Mouse (Mus musculus) heart, postnatal 0 days (tissue): ENCODE data around the gene Gnai3. TPM values are rescaled to one million over a fixed set of nuclear protein-coding genes. Genes with fewer than 3 reads are reported as not detected.

Experiments used
- ATAC-seq: fragments of 200-750 bp; cut with Nextera tagmentation; 2 replicates; pipeline ENCODE4 v1.8.0; 2017; ENCODE audit warnings: low read depth, moderate number of reproducible peaks, moderate library complexity; ENCODE audit not compliant: insufficient read depth
- DNase-seq: peaks from one replicate; pipeline ENCODE4 v3.0.0-alpha.2; 2016; ENCODE audit warnings: low spot score
- H3K27ac ChIP-seq: fragments of 300-500 bp; sonication (generic); 2 replicates; pipeline ENCODE4 v1.5.1; 2014; ENCODE audit warnings: low read depth, mild to moderate bottlenecking
- H3K27me3 ChIP-seq: fragments of 300-500 bp; sonication (generic); 2 replicates; pipeline ENCODE4 v1.6.1; 2014; ENCODE audit warnings: low read length, mixed read lengths; ENCODE audit not compliant: control insufficient read depth, insufficient read depth
- H3K36me3 ChIP-seq: fragments of 300-500 bp; sonication (generic); replicated peaks from 2 replicates; pipeline ENCODE4 v1.6.1; 2014; ENCODE audit warnings: low read length, mixed read lengths; ENCODE audit not compliant: control insufficient read depth, insufficient read depth
- H3K4me1 ChIP-seq: fragments of 300-500 bp; sonication (generic); 2 replicates; pipeline ENCODE4 v1.6.1; 2014; ENCODE audit warnings: antibody characterized with exemption; ENCODE audit not compliant: control insufficient read depth, insufficient read depth
- H3K4me2 ChIP-seq: fragments of 300-500 bp; sonication (generic); 2 replicates; pipeline ENCODE4 v1.6.1; 2014; ENCODE audit warnings: low read depth, mild to moderate bottlenecking, low read length, moderate library complexity
- H3K4me3 ChIP-seq: fragments of 300-500 bp; sonication (generic); 2 replicates; pipeline ENCODE4 v1.5.1; 2014; ENCODE audit warnings: low read depth, low read length
- H3K9ac ChIP-seq: fragments of 300-500 bp; sonication (generic); replicated peaks from 2 replicates; pipeline ENCODE4 v1.6.1; 2014; ENCODE audit warnings: low read depth, low read length, mixed read lengths
- H3K9me3 ChIP-seq: fragments of 300-500 bp; sonication (generic); replicated peaks from 2 replicates; pipeline ENCODE4 v1.6.1; 2016; ENCODE audit warnings: low read length; ENCODE audit not compliant: control insufficient read depth
- CTCF ChIP-seq: IDR thresholded peaks from 2 replicates; pipeline ENCODE4 v1.5.1; 2016; ENCODE audit warnings: antibody characterized with exemption, control low read depth, low read depth
- EP300 ChIP-seq: IDR thresholded peaks from 2 replicates; pipeline ENCODE4 v1.6.1; 2016; ENCODE audit warnings: antibody characterized with exemption, low read depth
- WGBS: fragments of 180-500 bp; shearing (Covaris S2); extraction: QIAGEN DNeasy Blood & Tissue Kit; methylation state at CpG from one replicate; pipeline ENCODE4 v1.1.7; 2014; 5-methylcytosine and 5-hydroxymethylcytosine counted together
- polyA plus RNA-seq: library from polyadenylated mRNA; unstranded; fragments of >200 nt; fragmentation: Nextera tagmentation; extraction: Ambion mirVana; gene quantifications from 2 replicates; pipeline ENCODE4 v1.2.1, GENCODE M21; 2015
- total RNA-seq: library from RNA; depleted of rRNA; stranded (reverse); fragments of >200 nt; gene quantifications from 2 replicates; pipeline ENCODE4 v1.2.3, GENCODE M21; 2014; ENCODE audit warnings: low replicate concordance

The Gnai3 gene
- total and polyA plus RNA-seq, 2 experiments from 2014 or later = 30.2 to 35.8 TPM

DNA sequence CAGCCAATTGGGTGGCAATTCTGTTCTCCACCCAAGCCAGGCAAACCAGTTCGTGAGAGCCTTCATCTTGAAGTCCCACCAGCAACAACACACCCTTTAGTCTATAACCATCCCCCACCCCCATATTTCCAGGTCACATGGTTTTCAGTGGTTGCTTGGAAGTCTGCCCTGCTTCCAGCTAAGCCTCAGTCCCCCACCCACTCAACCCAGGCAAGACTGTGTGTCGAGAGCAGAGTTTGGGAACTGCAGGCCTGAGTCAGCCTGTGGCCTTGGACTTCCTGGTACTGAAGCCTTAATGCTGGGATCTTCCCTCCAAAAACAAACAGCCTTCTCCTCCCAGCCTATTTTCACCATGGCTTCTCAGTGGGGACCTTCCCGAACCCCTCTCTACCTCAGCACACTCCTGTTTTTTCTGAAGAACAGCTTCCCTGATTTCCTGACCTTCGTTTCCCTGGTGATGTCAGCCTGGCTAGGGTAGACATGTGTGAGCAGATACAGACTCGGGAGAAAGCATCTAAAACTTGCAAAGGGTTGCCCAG, 57.0 kb downstream of the Gnai3 start:
- TF ChIP-seq EP300 (no peak), CTCF (no peak)
- H3K27ac ChIP-seq = no peak overlapping the region
- peaks cover 18% of the 10 kb centered on the region for H3K4me1 ChIP-seq
- WGBS = 38% methylated on average over 5 of the region's 5 CpGs
- ATAC-seq (no peak), DNase-seq (no peak)
- H3K36me3 ChIP-seq = no peaks in the 10 kb centered on the region
- H3K4me3 ChIP-seq = no peak overlapping the region
- no peak overlapping the region for H3K9ac ChIP-seq
- no peaks in the 10 kb centered on the region for H3K9me3 ChIP-seq
- no peaks in the 10 kb centered on the region for H3K27me3 ChIP-seq
- H3K4me2 ChIP-seq = no peak overlapping the region

DNA sequence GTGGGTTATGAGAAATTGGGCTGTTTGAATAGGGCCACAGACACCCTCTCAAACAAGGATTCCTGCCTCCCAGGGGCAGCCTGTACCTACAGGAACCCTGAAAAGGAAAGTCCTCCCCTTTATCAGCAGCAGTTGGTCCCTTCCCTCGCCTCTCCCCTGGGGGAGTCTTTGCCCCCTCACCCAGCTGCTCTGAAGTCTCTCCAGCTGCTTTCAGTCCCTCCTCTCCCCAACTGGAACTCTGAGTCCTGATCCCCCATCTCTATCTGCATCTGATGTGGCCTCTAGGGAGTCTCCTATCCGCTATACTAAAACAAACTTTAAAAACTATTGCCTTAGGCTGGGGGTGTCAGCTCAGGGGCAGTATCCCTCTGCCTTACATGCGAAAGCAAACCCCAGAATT, 58.6 kb downstream of the Gnai3 start:
- DNase-seq = no peak
- Histone ChIP-seq H3K36me3 (no peaks in the 10 kb centered on the region), H3K27ac (no peak overlapping the region), H3K9me3 (no peaks in the 10 kb centered on the region), H3K4me1 (peaks cover 27% of the 10 kb centered on the region), H3K4me2 (peak overlapping the region; percentile 98; the same call in 1 of the 2 replicates), H3K27me3 (no peaks in the 10 kb centered on the region), H3K4me3 (no peak overlapping the region), H3K9ac (no peak overlapping the region)
- no peak for ATAC-seq
- WGBS = 69% methylated on average over 3 of the region's 3 CpGs
- no peak for TF ChIP-seq CTCF
- no peak for TF ChIP-seq EP300

DNA sequence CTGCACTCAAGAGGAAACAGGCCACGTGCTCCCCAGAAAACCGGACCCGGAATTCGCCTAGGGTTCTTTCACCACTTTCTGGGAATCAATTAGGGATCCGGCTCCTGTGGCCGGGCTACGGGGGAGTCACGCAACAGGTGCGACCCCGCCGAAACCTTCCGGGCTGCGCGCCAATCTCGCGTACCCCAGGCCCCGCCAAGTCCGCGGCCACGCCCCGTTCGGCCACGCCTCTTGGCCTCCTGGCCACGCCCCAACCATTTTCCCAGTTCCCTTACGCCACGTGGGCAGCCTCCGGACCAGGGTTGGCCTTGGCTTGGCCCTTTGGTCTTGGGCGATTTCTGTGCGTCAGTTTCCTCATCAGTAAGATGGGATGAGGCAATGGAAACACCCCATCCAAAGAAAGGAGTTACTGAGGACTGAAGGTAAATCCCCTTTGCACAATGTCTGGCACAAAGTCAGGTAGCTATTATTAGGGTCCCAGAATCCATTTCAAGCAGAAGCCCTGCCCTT, 59.4 kb downstream of the Gnai3 start, which contains the start of gene Ampd2:
Gene Ampd2, minus strand, starts transcription at position 182 of the 510 bp plus-strand sequence.
- H3K4me1 ChIP-seq = peaks cover 35% of the 10 kb centered on the region
- H3K27ac ChIP-seq = peak within 1 kb of the TSS; percentile 86
- ATAC-seq = peak; percentile 56
- peak within 1 kb of the TSS; percentile 98 for H3K4me2 ChIP-seq
- peak; percentile 60 for DNase-seq
- H3K36me3 ChIP-seq = no peaks in the 10 kb centered on the region
- no peaks in the 10 kb centered on the region for H3K9me3 ChIP-seq
- H3K27me3 ChIP-seq = no peaks in the 10 kb centered on the region
- TF ChIP-seq EP300 (no peak; the same call in 1 of the 2 replicates), CTCF (no peak)
- H3K4me3 ChIP-seq = peak within 1 kb of the TSS; percentile 58
- H3K9ac ChIP-seq = peak within 1 kb of the TSS; percentile 53
- under 1% methylated on average over 29 of the region's 29 CpGs for WGBS

DNA sequence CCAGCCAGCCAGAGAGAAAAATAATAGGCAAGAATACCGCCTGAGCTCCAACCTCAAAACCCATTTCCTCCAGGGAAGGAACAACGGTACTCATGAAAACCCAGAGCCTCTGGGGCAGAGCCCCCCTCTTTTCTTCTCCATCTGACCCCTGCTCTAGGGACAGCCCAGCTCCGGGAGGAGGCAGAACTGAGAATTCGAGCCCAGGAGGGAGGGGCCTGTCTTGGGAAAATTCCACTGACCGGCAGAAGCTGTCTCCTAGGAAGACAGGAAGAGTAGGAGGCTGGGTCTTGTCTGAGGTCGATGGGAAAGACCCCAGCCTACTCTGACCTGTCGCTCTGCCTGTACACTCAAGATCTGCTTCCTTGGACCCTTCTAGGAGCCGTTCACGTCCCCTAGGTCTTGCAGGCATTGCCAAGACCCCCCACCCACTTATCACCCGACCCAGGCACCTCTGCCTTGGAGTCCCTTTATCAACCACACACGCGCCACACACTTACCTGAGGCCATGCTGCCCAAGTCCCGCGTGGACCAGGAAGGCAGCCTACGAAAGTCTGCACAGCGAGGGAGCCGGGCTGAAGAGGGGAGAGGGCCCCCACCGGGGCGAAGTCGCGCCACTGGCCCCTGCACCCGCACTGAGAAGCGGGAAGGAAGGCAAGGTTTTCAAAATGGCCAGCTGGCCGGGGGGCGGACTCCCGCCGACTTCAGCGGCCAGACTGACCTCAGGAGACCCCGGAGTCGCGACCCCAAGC, 60.1 kb downstream of the Gnai3 start:
- under 1% methylated on average over 28 of the region's 31 CpGs for WGBS
- Histone ChIP-seq H3K27me3 (no peaks in the 10 kb centered on the region), H3K4me2 (peak overlapping the region; percentile 98), H3K4me3 (peak overlapping the region; percentile 58), H3K27ac (peak overlapping the region; percentile 86), H3K4me1 (peaks cover 37% of the 10 kb centered on the region), H3K9me3 (no peaks in the 10 kb centered on the region), H3K36me3 (no peaks in the 10 kb centered on the region), H3K9ac (peak overlapping the region; percentile 53)
- DNase-seq (peak; percentile 73), ATAC-seq (peak; percentile 72)
- no peak for TF ChIP-seq CTCF
- no peak for TF ChIP-seq EP300

DNA sequence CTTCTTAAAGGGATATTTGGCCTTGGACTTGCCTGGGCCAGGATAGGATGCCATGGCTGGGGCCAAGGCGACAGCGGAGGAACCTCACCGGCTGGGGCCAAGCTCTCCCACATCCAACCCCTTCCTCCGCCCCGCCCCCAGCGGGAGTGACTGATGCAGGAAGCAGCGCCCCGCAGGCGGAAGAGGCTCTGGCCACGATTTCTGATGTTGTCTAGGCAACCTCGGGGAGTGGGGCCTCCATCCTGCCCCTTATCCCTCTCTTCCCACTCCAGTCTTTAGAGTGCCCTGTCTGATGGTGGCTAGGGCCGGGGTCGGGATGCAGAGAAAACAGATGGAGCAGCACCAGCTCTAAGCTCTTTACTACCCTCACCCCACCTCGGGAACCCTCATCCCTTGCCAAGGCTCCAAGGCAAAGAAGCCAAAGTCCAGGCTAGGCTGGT, 60.6 kb downstream of the Gnai3 start:
- 0% methylated on average over 14 of the region's 14 CpGs for WGBS
- H3K27ac ChIP-seq = peak overlapping the region; percentile 86
- H3K36me3 ChIP-seq = 0 out of 2 replicates have a peak, but pooled peaks cover 6% of the 10 kb centered on the region
- no peaks in the 10 kb centered on the region for H3K9me3 ChIP-seq
- H3K27me3 ChIP-seq = no peaks in the 10 kb centered on the region
- peaks cover 37% of the 10 kb centered on the region for H3K4me1 ChIP-seq
- H3K4me3 ChIP-seq = peak overlapping the region; percentile 58
- H3K9ac ChIP-seq = peak overlapping the region; percentile 53
- DNase-seq (peak; percentile 90), ATAC-seq (peak; percentile 80)
- H3K4me2 ChIP-seq = peak overlapping the region; percentile 98
- no peak for TF ChIP-seq CTCF
- no peak; the same call in 1 of the 2 replicates for TF ChIP-seq EP300
